Mouse (Mus musculus) stomach, postnatal 0 days (tissue): ENCODE data around the gene Rxfp2. TPM values are rescaled to one million over a fixed set of nuclear protein-coding genes. Genes with fewer than 3 reads are reported as not detected.

ENCODE experiments used
- ATAC-seq: fragments of 200-750 bp; cut with Nextera tagmentation; 2 replicates; pipeline ENCODE4 v1.8.0; 2017; ENCODE audit not compliant: low FRiP score, low TSS enrichment
- DNase-seq: peaks from one replicate; pipeline ENCODE4 v3.0.0-alpha.2; 2016; ENCODE audit warnings: low spot score
- H3K27ac ChIP-seq: fragments of 300-500 bp; sonication (generic); replicated peaks from 2 replicates; pipeline ENCODE4 v1.5.1; 2014; ENCODE audit warnings: mild to moderate bottlenecking, control low read depth
- H3K27me3 ChIP-seq: fragments of 300-500 bp; sonication (generic); 2 replicates; pipeline ENCODE4 v1.6.1; 2014; ENCODE audit warnings: low read length; ENCODE audit not compliant: control insufficient read depth, insufficient read depth
- H3K36me3 ChIP-seq: fragments of 300-500 bp; sonication (generic); 2 replicates; pipeline ENCODE4 v1.6.1; 2014; ENCODE audit warnings: low read length, mixed read lengths; ENCODE audit not compliant: control insufficient read depth, insufficient read depth
- H3K4me1 ChIP-seq: fragments of 300-500 bp; sonication (generic); replicated peaks from 2 replicates; pipeline ENCODE4 v1.6.1; 2014; ENCODE audit warnings: antibody characterized with exemption; ENCODE audit not compliant: control insufficient read depth, insufficient read depth
- H3K4me2 ChIP-seq: fragments of 300-500 bp; sonication (generic); replicated peaks from 2 replicates; pipeline ENCODE4 v1.6.1; 2014; ENCODE audit warnings: low read depth, mild to moderate bottlenecking, control low read depth, moderate library complexity
- H3K4me3 ChIP-seq: fragments of 300-500 bp; sonication (generic); 2 replicates; pipeline ENCODE4 v1.5.1; 2014; ENCODE audit warnings: low read depth, low read length, control low read depth
- H3K9ac ChIP-seq: fragments of 300-500 bp; sonication (generic); 2 replicates; pipeline ENCODE4 v1.6.1; 2014; ENCODE audit warnings: mild to moderate bottlenecking, low read length, control low read depth, mixed read lengths
- H3K9me3 ChIP-seq: fragments of 300-500 bp; sonication (generic); 2 replicates; pipeline ENCODE4 v1.6.1; 2016; ENCODE audit warnings: low read length; ENCODE audit not compliant: control insufficient read depth
- CTCF ChIP-seq: IDR thresholded peaks from 2 replicates; pipeline ENCODE4 v1.5.1; 2016; ENCODE audit warnings: antibody characterized with exemption, low read depth, mild to moderate bottlenecking, moderate library complexity
- EP300 ChIP-seq: optimal IDR thresholded peaks from 2 replicates; pipeline ENCODE3; 2016; ENCODE audit warnings: antibody characterized with exemption
- WGBS: fragments of 180-500 bp; shearing (Covaris S2); extraction: QIAGEN DNeasy Blood & Tissue Kit; methylation state at CpG from one replicate; pipeline ENCODE4 v1.1.7; 2014; 5-methylcytosine and 5-hydroxymethylcytosine counted together
- polyA plus RNA-seq: library from polyadenylated mRNA; unstranded; fragments of >200 nt; fragmentation: Nextera tagmentation; extraction: Ambion mirVana; gene quantifications from 2 replicates; pipeline ENCODE4 v1.2.1, GENCODE M21; 2015

Rxfp2 gene
- polyA plus RNA-seq, 1 experiment from 2014 or later = 0.06 TPM

DNA sequence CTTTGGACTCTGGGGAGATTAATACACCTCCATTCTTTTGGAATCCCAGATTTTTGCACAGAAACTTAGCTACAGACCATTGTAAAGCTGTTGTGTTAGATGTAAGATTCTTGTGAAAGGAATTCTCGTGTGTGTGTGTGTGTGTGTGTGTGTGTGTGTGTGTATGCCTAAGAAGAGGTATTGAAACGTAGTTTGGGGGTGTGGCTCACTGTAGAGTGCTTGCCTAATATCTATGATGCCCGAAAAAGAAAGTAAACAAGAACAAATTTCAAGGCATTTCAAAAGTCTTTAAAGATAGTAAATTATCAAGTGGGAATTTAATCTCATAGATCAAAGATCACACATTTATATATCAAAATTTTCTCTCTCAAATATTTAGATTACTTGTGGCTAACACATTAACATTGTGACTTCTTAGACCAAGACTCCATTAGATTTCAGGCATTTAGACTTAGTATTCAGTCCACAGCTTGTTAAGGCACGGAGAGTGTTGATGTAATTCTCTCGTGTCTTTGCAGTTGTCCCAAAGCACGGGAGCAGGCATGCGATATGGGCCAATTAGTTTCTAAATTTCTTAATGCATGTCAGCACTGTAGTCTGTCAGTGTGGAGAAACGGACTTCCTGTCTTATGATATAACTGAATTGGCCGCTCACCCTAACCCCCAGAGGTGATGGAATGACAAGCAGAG lies 97.9 kb downstream of the Rxfp2 start:
- 0 out of 2 replicates have a peak overlapping the region, but pooled peaks have one; percentile 8 for H3K4me2 ChIP-seq
- ATAC-seq = no peak

DNA sequence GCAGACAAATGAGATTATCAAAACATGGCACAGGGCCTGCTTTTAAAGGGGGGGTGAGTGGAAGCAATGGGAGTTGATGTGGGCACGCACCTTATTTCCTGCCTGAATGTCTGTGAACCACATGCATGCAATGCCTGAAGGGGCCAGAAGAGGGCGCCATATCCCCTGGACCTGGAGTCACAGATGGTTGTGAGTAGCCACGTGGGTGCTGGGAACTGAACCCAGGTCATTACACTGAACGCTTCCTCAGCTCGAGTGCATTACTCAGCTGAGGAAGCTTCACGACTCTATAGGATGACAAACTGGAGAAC lies 98.4 kb downstream of the Rxfp2 start:
- 86% methylated on average over 6 of the region's 6 CpGs for WGBS
- H3K27me3 ChIP-seq = no peaks in the 10 kb centered on the region
- DNase-seq (no peak), ATAC-seq (no peak)
- no peak overlapping the region for H3K4me2 ChIP-seq
- no peak for TF ChIP-seq EP300
- peak; percentile 57 for TF ChIP-seq CTCF
- no peak overlapping the region for H3K4me3 ChIP-seq
- H3K27ac ChIP-seq = no peak overlapping the region
- no peak overlapping the region for H3K9ac ChIP-seq
- H3K36me3 ChIP-seq = no peaks in the 10 kb centered on the region
- no peaks in the 10 kb centered on the region for H3K4me1 ChIP-seq
- H3K9me3 ChIP-seq = no peaks in the 10 kb centered on the region

More for the DNA sequence above, 97.9 kb downstream of the Rxfp2 start:
- no peak for DNase-seq
- no peaks in the 10 kb centered on the region for H3K36me3 ChIP-seq
- H3K9ac ChIP-seq = no peak overlapping the region
- no peaks in the 10 kb centered on the region for H3K27me3 ChIP-seq
- TF ChIP-seq CTCF (no peak), EP300 (no peak)
- no peaks in the 10 kb centered on the region for H3K4me1 ChIP-seq
- no peak overlapping the region for H3K27ac ChIP-seq
- H3K4me3 ChIP-seq = no peak overlapping the region
- H3K9me3 ChIP-seq = no peaks in the 10 kb centered on the region
- 55% methylated on average over 9 of the region's 9 CpGs for WGBS

DNA sequence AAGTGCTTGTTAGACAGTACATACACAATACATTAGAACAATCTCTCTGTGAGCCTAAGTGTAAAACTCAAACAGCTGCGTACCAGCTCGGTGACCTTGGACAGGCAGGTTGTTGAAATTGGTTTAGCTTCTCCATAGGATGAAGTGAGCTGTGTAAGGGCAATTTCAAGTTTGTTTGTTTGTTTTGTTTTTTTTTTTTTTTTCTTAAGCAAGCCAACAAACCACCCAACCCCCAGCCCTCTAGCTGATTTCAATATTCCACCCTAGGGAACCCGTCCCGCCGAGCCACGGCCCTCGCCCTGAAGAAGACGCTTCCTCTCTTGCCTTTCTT lies 99.6 kb downstream of the Rxfp2 start:
- 22% methylated on average over 8 of the region's 8 CpGs for WGBS
- H3K9ac ChIP-seq = no peak overlapping the region
- H3K36me3 ChIP-seq = no peaks in the 10 kb centered on the region
- H3K27ac ChIP-seq = no peak overlapping the region
- H3K9me3 ChIP-seq = no peaks in the 10 kb centered on the region
- ATAC-seq (no peak), DNase-seq (no peak)
- H3K27me3 ChIP-seq = no peaks in the 10 kb centered on the region
- H3K4me3 ChIP-seq = peak overlapping the region; percentile 65
- peak overlapping the region; percentile 87 for H3K4me2 ChIP-seq
- no peak for TF ChIP-seq EP300
- no peak for TF ChIP-seq CTCF
- H3K4me1 ChIP-seq = no peaks in the 10 kb centered on the region

DNA sequence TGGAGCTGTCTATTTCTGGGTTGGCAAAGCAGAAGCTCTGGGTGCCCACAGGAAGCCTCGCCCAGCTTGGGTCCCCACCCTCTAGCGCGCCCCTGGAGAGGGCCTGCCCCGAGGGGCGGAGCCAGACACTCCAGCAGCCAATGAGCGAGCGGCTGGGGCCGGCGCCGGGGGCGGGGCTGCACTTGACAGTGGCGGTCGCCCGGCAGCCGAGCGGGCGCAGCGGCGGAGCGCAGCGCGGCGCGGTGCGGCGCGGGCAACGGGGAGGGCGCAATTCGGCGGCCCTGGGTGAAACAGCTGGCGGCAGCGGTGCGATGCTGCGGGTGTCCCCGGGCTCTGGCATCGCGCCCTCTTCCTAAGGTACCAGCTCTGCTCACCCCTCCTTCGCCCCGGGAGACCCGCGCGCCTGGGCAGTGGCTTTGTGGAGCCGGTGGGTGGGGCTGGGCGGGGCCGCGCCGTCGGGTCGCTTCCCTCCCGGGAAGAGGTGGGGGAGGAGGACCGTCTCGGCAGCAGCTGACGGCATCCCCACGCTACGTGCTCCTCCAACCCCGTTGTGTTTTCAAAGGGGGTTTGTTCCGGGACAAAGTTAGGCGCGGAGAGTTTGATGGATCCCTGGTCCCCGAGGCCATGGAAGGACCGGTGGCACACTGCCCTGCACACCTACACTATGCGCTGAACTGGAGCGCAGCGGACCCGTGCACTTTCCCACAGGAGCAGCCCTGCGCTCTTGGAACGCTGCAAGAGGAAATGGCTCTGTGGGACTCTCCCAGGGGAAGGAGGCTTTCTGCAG lies 100.2 kb downstream of the Rxfp2 start, which contains the start of gene Fry:
Fry (plus strand) TSS at position 191 of the 787 bp plus-strand sequence.
- H3K4me3 ChIP-seq = peak within 1 kb of the TSS; percentile 65
- WGBS = under 1% methylated on average over 60 of the region's 68 CpGs
- H3K9ac ChIP-seq = peak within 1 kb of the TSS; percentile 58

DNA sequence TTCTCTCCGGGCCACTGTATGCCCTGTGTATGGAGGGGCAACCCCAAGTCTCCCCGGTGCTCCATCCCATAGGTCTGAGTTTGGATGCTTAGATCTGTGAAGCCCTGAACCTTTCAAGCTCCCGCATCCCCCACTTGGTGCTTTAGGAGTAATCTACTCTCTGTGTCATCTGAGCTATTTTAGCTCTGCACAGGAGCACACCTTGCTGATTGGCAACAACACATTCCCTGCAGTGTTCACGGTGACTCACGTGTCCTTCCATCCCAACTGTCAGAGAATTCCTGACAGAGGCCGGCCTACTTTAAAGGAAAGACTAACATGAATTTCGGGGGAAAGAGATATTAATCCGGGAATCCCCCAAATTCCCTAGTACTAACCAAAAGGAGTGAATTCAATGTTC lies 102.2 kb downstream of the Rxfp2 start:
- DNase-seq (no peak), ATAC-seq (no peak)
- Histone ChIP-seq H3K9ac (no peak overlapping the region), H3K4me1 (no peaks in the 10 kb centered on the region), H3K36me3 (no peaks in the 10 kb centered on the region), H3K9me3 (no peaks in the 10 kb centered on the region), H3K4me3 (no peak overlapping the region), H3K27ac (no peak overlapping the region), H3K27me3 (no peaks in the 10 kb centered on the region), H3K4me2 (no peak overlapping the region)
- 95% methylated on average over 8 of the region's 8 CpGs for WGBS
- no peak for TF ChIP-seq EP300
- TF ChIP-seq CTCF = no peak

More for the DNA sequence above, 100.2 kb downstream of the Rxfp2 start, which contains the start of gene Fry:
- peak within 1 kb of the TSS; percentile 87 for H3K4me2 ChIP-seq
- H3K9me3 ChIP-seq = no peaks in the 10 kb centered on the region
- DNase-seq = peak; percentile 92
- TF ChIP-seq EP300 (no peak), CTCF (no peak)
- H3K27me3 ChIP-seq = no peaks in the 10 kb centered on the region
- no peak within 1 kb of the TSS; the same call in 1 of the 2 replicates for H3K27ac ChIP-seq
- peak; percentile 97 for ATAC-seq
- no peaks in the 10 kb centered on the region for H3K36me3 ChIP-seq
- no peaks in the 10 kb centered on the region for H3K4me1 ChIP-seq

DNA sequence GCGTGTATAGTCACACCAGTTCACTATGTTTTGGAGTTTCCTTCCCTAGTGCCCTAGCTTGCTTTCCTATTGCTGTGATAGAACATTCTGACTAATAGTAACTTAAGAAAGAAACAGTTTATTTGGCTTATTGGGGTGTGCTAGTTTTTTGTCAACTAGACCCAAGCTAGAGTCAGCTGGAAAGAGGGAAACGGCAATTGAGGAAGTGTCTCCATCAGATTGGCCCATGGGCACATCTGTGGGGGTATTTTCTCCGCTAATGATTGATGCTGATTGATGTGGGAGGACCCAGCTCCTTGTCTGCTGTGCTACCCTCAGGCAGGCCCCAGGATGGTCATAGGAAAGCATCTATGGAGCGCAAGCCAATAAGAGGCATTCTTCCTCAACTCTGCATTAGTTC lies 103.6 kb downstream of the Rxfp2 start:
- ATAC-seq = no peak
- WGBS = 87% methylated on average over 4 of the region's 4 CpGs
- no peak overlapping the region for H3K27ac ChIP-seq
- H3K4me2 ChIP-seq = no peak overlapping the region
- no peaks in the 10 kb centered on the region for H3K27me3 ChIP-seq
- TF ChIP-seq EP300 (no peak), CTCF (no peak)
- H3K9me3 ChIP-seq = no peaks in the 10 kb centered on the region
- H3K4me1 ChIP-seq = no peaks in the 10 kb centered on the region
- no peak for DNase-seq
- H3K36me3 ChIP-seq = no peaks in the 10 kb centered on the region
- H3K4me3 ChIP-seq = no peak overlapping the region
- H3K9ac ChIP-seq = no peak overlapping the region
